Mouse (Mus musculus): ENCODE measurements around the gene S100a6. TPM values are rescaled to one million over a fixed set of nuclear protein-coding genes. Genes with fewer than 3 reads are reported as not detected.
A peak's percentile ranks its signal among the peaks of the same experiment; 100 is the strongest.

Gene S100a6
- polyA plus RNA-seq, 1 experiment = 90.6 TPM

GRCm38 (mm10) chr3:90612061-90612460 is 621 bp upstream of the S100a6 start:
- peak overlapping the region; percentile 55 for H3K27ac ChIP-seq (ENCODE audit: insufficient read depth, low read length)
- no peak overlapping the region for H3K4me3 ChIP-seq (ENCODE audit: extremely low read depth, insufficient read depth, insufficient read length)
- H3K36me3 ChIP-seq (ENCODE audit: control insufficient read depth, insufficient read depth, low read length) = no peaks in the 10 kb centered on the region
- H3K27me3 ChIP-seq (ENCODE audit: control insufficient read depth, insufficient read depth, low read length) = no peaks in the 10 kb centered on the region
- H3K4me1 ChIP-seq (ENCODE audit: control insufficient read depth, insufficient read depth, insufficient read length) = peaks cover 27% of the 10 kb centered on the region; the same call in 1 of the 2 replicates
- TF ChIP-seq POLR2A (IDR thresholded peaks at IDR 0.05; ENCODE audit: low read depth, low read length) (no peak), CTCF (IDR thresholded peaks at IDR 0.05; ENCODE audit: extremely low read depth, insufficient read depth, insufficient read length, insufficient replicate concordance) (no peak)
- peak in 1 of 2 experiments; percentile 25 for DNase-seq (ENCODE audit: low read depth in 1 of 2, low spot score in 2 of 2)
- 28% methylated on average over 4 of the region's 4 CpGs for WGBS

DNA sequence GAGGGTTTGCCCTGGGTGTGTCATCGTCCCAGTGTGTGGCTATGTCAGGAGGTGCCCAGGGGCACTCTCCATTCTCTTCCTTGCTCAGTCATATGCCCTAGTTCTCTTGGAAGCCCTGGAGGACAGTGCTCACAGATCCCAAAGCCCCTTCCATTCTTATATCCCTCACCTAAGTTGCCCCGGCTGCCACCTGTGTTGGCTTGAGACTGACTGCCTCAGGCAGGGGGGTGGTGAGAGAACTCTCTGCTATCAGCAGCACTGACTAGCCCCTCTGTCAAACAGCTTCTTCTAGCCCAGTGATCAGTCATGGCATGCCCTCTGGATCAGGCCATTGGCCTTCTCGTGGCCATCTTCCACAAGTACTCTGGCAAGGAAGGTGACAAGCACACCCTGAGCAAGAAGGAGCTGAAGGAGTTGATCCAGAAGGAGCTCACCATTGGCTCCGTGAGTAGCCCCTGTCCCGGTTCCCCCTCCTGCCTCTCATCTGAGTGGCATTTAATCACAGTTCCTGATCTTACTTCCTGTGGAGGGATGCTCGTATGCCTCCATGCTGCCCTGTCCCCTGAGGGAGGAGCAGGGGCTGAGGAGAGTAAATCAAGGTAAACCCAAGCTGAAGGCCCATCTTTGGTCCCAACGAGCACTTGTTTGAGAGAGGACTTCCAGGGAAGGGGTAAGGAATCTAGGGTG is 922 bp downstream of the S100a6 start:
- DNase-seq (ENCODE audit: low read depth in 1 of 2, low spot score in 2 of 2) = no peak
- H3K27me3 ChIP-seq (ENCODE audit: control insufficient read depth, insufficient read depth, low read length) = no peaks in the 10 kb centered on the region
- peaks cover 27% of the 10 kb centered on the region; the same call in 1 of the 2 replicates for H3K4me1 ChIP-seq (ENCODE audit: control insufficient read depth, insufficient read depth, insufficient read length)
- peak overlapping the region; percentile 40 for H3K4me3 ChIP-seq (ENCODE audit: extremely low read depth, insufficient read depth, insufficient read length)
- peak overlapping the region; percentile 49 for H3K27ac ChIP-seq (ENCODE audit: insufficient read depth, low read length)
- H3K36me3 ChIP-seq (ENCODE audit: control insufficient read depth, insufficient read depth, low read length) = no peaks in the 10 kb centered on the region
- 43% methylated on average over 7 of the region's 7 CpGs for WGBS
- TF ChIP-seq CTCF (IDR thresholded peaks at IDR 0.05; ENCODE audit: extremely low read depth, insufficient read depth, insufficient read length, insufficient replicate concordance) = no peak
- no peak for TF ChIP-seq POLR2A (IDR thresholded peaks at IDR 0.05; ENCODE audit: low read depth, low read length)

GRCm38 (mm10) chr3:90614148-90614530 is 1.5 kb downstream of the S100a6 start:
- H3K27ac ChIP-seq (ENCODE audit: insufficient read depth, low read length) = no peak overlapping the region
- TF ChIP-seq CTCF (IDR thresholded peaks at IDR 0.05; ENCODE audit: extremely low read depth, insufficient read depth, insufficient read length, insufficient replicate concordance) (no peak), POLR2A (IDR thresholded peaks at IDR 0.05; ENCODE audit: low read depth, low read length) (no peak)

GRCm38 (mm10) chr3:90614611-90615251 is 2.0 kb downstream of the S100a6 start:
- TF ChIP-seq POLR2A (IDR thresholded peaks at IDR 0.05; ENCODE audit: low read depth, low read length) = no peak
- TF ChIP-seq CTCF (IDR thresholded peaks at IDR 0.05; ENCODE audit: extremely low read depth, insufficient read depth, insufficient read length, insufficient replicate concordance) = no peak

More at GRCm38 (mm10) chr3:90614148-90614530, 1.5 kb downstream of the S100a6 start:
- no peaks in the 10 kb centered on the region for H3K27me3 ChIP-seq (ENCODE audit: control insufficient read depth, insufficient read depth, low read length)
- DNase-seq (ENCODE audit: low read depth in 1 of 2, low spot score in 2 of 2) = no peak
- peaks cover 22% of the 10 kb centered on the region; the same call in 1 of the 2 replicates for H3K4me1 ChIP-seq (ENCODE audit: control insufficient read depth, insufficient read depth, insufficient read length)
- WGBS = 81% methylated on average over 6 of the region's 6 CpGs
- H3K36me3 ChIP-seq (ENCODE audit: control insufficient read depth, insufficient read depth, low read length) = no peaks in the 10 kb centered on the region
- peak overlapping the region; percentile 40; the same call in 1 of the 2 replicates for H3K4me3 ChIP-seq (ENCODE audit: extremely low read depth, insufficient read depth, insufficient read length)

GRCm38 (mm10) chr3:90615415-90615814 is 2.7 kb downstream of the S100a6 start:
- Histone ChIP-seq H3K4me1 (ENCODE audit: control insufficient read depth, insufficient read depth, insufficient read length) (peaks cover 21% of the 10 kb centered on the region; the same call in 1 of the 2 replicates), H3K4me3 (ENCODE audit: extremely low read depth, insufficient read depth, insufficient read length) (no peak overlapping the region), H3K27me3 (ENCODE audit: control insufficient read depth, insufficient read depth, low read length) (no peaks in the 10 kb centered on the region), H3K36me3 (ENCODE audit: control insufficient read depth, insufficient read depth, low read length) (no peaks in the 10 kb centered on the region), H3K27ac (ENCODE audit: insufficient read depth, low read length) (no peak overlapping the region)
- TF ChIP-seq POLR2A (IDR thresholded peaks at IDR 0.05; ENCODE audit: low read depth, low read length) (no peak), CTCF (IDR thresholded peaks at IDR 0.05; ENCODE audit: extremely low read depth, insufficient read depth, insufficient read length, insufficient replicate concordance) (peak; percentile 86; the same call in 1 of the 2 replicates)
- DNase-seq (ENCODE audit: low read depth in 1 of 2, low spot score in 2 of 2) = peak; percentile 58 to 69
- whole genome bisulfite sequencing = 4% methylated on average over 7 of the region's 7 CpGs

More at GRCm38 (mm10) chr3:90614611-90615251, 2.0 kb downstream of the S100a6 start:
- Histone ChIP-seq H3K4me3 (ENCODE audit: extremely low read depth, insufficient read depth, insufficient read length) (no peak overlapping the region), H3K36me3 (ENCODE audit: control insufficient read depth, insufficient read depth, low read length) (no peaks in the 10 kb centered on the region), H3K4me1 (ENCODE audit: control insufficient read depth, insufficient read depth, insufficient read length) (peaks cover 21% of the 10 kb centered on the region; the same call in 1 of the 2 replicates), H3K27ac (ENCODE audit: insufficient read depth, low read length) (no peak overlapping the region), H3K27me3 (ENCODE audit: control insufficient read depth, insufficient read depth, low read length) (no peaks in the 10 kb centered on the region)
- WGBS = 84% methylated on average over 11 of the region's 11 CpGs
- no peak for DNase-seq (ENCODE audit: low read depth in 1 of 2, low spot score in 2 of 2)

GRCm38 (mm10) chr3:90615911-90616310 is 3.2 kb downstream of the S100a6 start:
- TF ChIP-seq CTCF (IDR thresholded peaks at IDR 0.05; ENCODE audit: extremely low read depth, insufficient read depth, insufficient read length, insufficient replicate concordance) (no peak), POLR2A (IDR thresholded peaks at IDR 0.05; ENCODE audit: low read depth, low read length) (no peak)
- Histone ChIP-seq H3K36me3 (ENCODE audit: control insufficient read depth, insufficient read depth, low read length) (no peaks in the 10 kb centered on the region), H3K27me3 (ENCODE audit: control insufficient read depth, insufficient read depth, low read length) (no peaks in the 10 kb centered on the region), H3K27ac (ENCODE audit: insufficient read depth, low read length) (no peak overlapping the region), H3K4me1 (ENCODE audit: control insufficient read depth, insufficient read depth, insufficient read length) (peaks cover 21% of the 10 kb centered on the region; the same call in 1 of the 2 replicates), H3K4me3 (ENCODE audit: extremely low read depth, insufficient read depth, insufficient read length) (no peak overlapping the region)
- DNase-seq (ENCODE audit: low read depth in 1 of 2, low spot score in 2 of 2) = no peak
- WGBS = 75% methylated on average over 1 of the region's 1 CpGs

Data from spleen, adult 2 months (tissue).